23 mouse cellular contexts compared by ENCODE assay signal in the genomic region with DNA sequence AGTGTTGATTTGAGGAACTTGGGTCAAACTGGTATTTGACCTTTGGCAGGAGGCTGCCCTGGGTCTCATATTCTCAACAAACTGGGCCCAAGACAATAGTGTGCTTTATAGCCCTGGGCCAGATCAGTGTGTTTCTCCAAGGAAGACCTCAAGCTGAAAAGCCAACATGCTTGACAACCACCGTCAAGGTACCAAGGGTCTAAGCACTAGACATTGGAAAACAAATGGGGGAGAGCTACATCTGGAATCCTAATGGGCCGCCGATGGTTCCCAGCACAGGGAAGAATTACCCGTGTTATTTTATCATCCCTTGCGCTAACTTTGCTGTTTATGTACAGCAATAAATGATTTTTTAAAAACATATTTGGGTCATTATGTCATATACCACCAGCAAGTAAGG.
DNase-seq lines count a peak whose midpoint lies in the region; ATAC-seq lines count a peak whose summit lies in the region.
"Had no signal": no experiment of that assay in that cellular context is flagged by ENCODE, and none has a peak within 500 bp of the region (broad histone marks: within the 10 kb centered on the region; RNA-seq: fewer than 3 reads in every experiment).

No protein-coding gene starts in this region.

- H3K27me3 ChIP-seq in limb, embryonic 13.5 days: peaks cover 3% of the 10 kb centered on the region; the same call in 1 of the 2 replicates
- no peaks in the 10 kb centered on the region for H3K27me3 ChIP-seq in limb, embryonic 10.5 days (ENCODE audit: low read depth, poor library complexity, severe bottlenecking)
- H3K27me3 ChIP-seq: embryonic facial prominence, embryonic 13.5 days; embryonic facial prominence, embryonic 15.5 days; forebrain, embryonic 12.5 days had no signal

- no peak overlapping the region for H3K9ac ChIP-seq in limb, embryonic 13.5 days
- H3K9ac ChIP-seq: embryonic facial prominence, embryonic 13.5 days; embryonic facial prominence, embryonic 15.5 days; forebrain, embryonic 12.5 days had no signal

- no peak overlapping the region for H3K4me2 ChIP-seq in limb, embryonic 13.5 days (replicated peaks)
- H3K4me2 ChIP-seq: embryonic facial prominence, embryonic 13.5 days; embryonic facial prominence, embryonic 15.5 days; forebrain, embryonic 12.5 days had no signal

- H3K4me3 ChIP-seq in limb, embryonic 13.5 days: no peak overlapping the region
- no peak overlapping the region for H3K4me3 ChIP-seq in limb, embryonic 10.5 days
- H3K4me3 ChIP-seq: embryonic facial prominence, embryonic 13.5 days; embryonic facial prominence, embryonic 15.5 days; erythroblast, embryonic 14.5 days; forebrain, embryonic 10.5 days; forebrain, embryonic 12.5 days had no signal

- no peaks in the 10 kb centered on the region for H3K9me3 ChIP-seq in limb, embryonic 13.5 days
- no peaks in the 10 kb centered on the region for H3K9me3 ChIP-seq in limb, embryonic 10.5 days (replicated peaks)
- H3K9me3 ChIP-seq: embryonic facial prominence, embryonic 13.5 days; embryonic facial prominence, embryonic 15.5 days; forebrain, embryonic 10.5 days; forebrain, embryonic 12.5 days had no signal

- ATAC-seq in limb, embryonic 13.5 days (ENCODE audit: low FRiP score, low read depth): peak; percentile 58; the same call in 1 of the 2 replicates
- no peak for ATAC-seq in megakaryocyte, adult 5-6 weeks (ENCODE audit: poor library complexity, severe bottlenecking)
- ATAC-seq: forebrain, embryonic 14.5 days; forebrain, embryonic 16.5 days had no signal

- DNase-seq in limb, embryonic 10.5 days (ENCODE audit: low spot score): no peak
- peak; percentile 62 for DNase-seq in embryo, embryonic 10.5 days (ENCODE audit: low spot score)
- DNase-seq in embryo, embryonic 9.5 days (ENCODE audit: extremely low spot score): peak; percentile 30
- DNase-seq in mesoderm, embryonic 11.5 days (ENCODE audit: low read depth, low spot score): peak; percentile 58
- no peak for DNase-seq in cerebellum, adult 11-12 months
- DNase-seq in cerebellum, adult 11 months: no peak
- DNase-seq: adrenal gland, adult 2 months; adrenal gland, postnatal 10 days; adrenal gland, postnatal 25 days; cerebellum, adult 18-20 months; cerebellum, adult 8-10 months; cerebellum, adult 9-11 months; cerebellum, postnatal 14 days; cerebellum, postnatal 36 days had no signal

- no peaks in the 10 kb centered on the region for H3K36me3 ChIP-seq in limb, embryonic 13.5 days
- H3K36me3 ChIP-seq in limb, embryonic 10.5 days: no peaks in the 10 kb centered on the region
- H3K36me3 ChIP-seq: embryonic facial prominence, embryonic 13.5 days; embryonic facial prominence, embryonic 15.5 days; forebrain, embryonic 10.5 days; forebrain, embryonic 12.5 days had no signal

- H3K4me1 ChIP-seq in limb, embryonic 13.5 days: peaks cover 16% of the 10 kb centered on the region
- 0 out of 2 replicates have a peak, but pooled peaks cover 3% of the 10 kb centered on the region for H3K4me1 ChIP-seq in limb, embryonic 10.5 days
- H3K4me1 ChIP-seq: embryonic facial prominence, embryonic 13.5 days; embryonic facial prominence, embryonic 15.5 days had no signal

- WGBS in limb, embryonic 13.5 days: 35% methylated on average over 5 of the region's 5 CpGs
- 75% methylated on average over 5 of the region's 5 CpGs for WGBS in limb, embryonic 10.5 days

- H3K27ac ChIP-seq in limb, embryonic 13.5 days: no peak overlapping the region
- no peak overlapping the region for H3K27ac ChIP-seq in limb, embryonic 10.5 days
- H3K27ac ChIP-seq: embryonic facial prominence, embryonic 13.5 days; embryonic facial prominence, embryonic 15.5 days; forebrain, embryonic 10.5 days; forebrain, embryonic 12.5 days had no signal

Comparison
In these comparisons a context has a peak if more than half of its experiments do, and no peak if none do; other contexts are left out.
1. DNase-seq: peak in embryo, embryonic 10.5 days (single experiment), embryo, embryonic 9.5 days (single experiment) and mesoderm, embryonic 11.5 days (single experiment); none in limb, embryonic 10.5 days (single experiment), cerebellum, adult 11-12 months (single experiment) and cerebellum, adult 11 months (single experiment).